Mouse (Mus musculus) thymus, adult 2 months (tissue): ENCODE results near the gene Mdc1. TPM values are rescaled to one million over a fixed set of nuclear protein-coding genes. Genes with fewer than 3 reads are reported as not detected.

ENCODE experiments used
- DNase-seq: peaks from one replicate; pipeline ENCODE4 v3.0.0; 2021
- H3K27ac ChIP-seq: fragments of 200-500 bp; 2 replicates; pipeline ENCODE4 v1.5.1; 2012; ENCODE audit warnings: low read length, control low read depth; ENCODE audit not compliant: control insufficient read depth, insufficient read depth
- H3K27me3 ChIP-seq: fragments of 200-500 bp; 2 replicates; pipeline ENCODE4 v1.6.1; 2012; ENCODE audit warnings: mild to moderate bottlenecking, low read length, moderate library complexity, mixed read lengths; ENCODE audit not compliant: control insufficient read depth, insufficient read depth
- H3K36me3 ChIP-seq: fragments of 200-500 bp; 2 replicates; pipeline ENCODE4 v1.6.1; 2012; ENCODE audit warnings: mild to moderate bottlenecking, low read length, moderate library complexity; ENCODE audit not compliant: control insufficient read depth, insufficient read depth
- H3K4me1 ChIP-seq: fragments of 200-500 bp; replicated peaks from 2 replicates; pipeline ENCODE4 v1.6.1; 2012; ENCODE audit warnings: low read length; ENCODE audit not compliant: control insufficient read depth, insufficient read depth
- H3K4me3 ChIP-seq: fragments of 200-500 bp; 2 replicates; pipeline ENCODE4 v1.5.1; 2012; ENCODE audit warnings: mild to moderate bottlenecking, low read length, control low read depth, moderate library complexity; ENCODE audit not compliant: control insufficient read depth, insufficient read depth
- CTCF ChIP-seq: fragments of 200-500 bp; IDR thresholded peaks from 2 replicates; pipeline ENCODE4 v1.5.1; 2012; ENCODE audit warnings: mild to moderate bottlenecking, control low read depth, low read length, moderate library complexity, borderline replicate concordance; ENCODE audit not compliant: control insufficient read depth, poor library complexity, insufficient read depth; ENCODE audit errors: extremely low read depth
- POLR2A ChIP-seq: fragments of 200-500 bp; IDR thresholded peaks from 2 replicates; pipeline ENCODE4 v1.6.1; 2012; ENCODE audit warnings: mild to moderate bottlenecking, low read length, control low read depth, moderate library complexity; ENCODE audit not compliant: control insufficient read depth, poor library complexity, insufficient read depth; ENCODE audit errors: extremely low read depth
- WGBS: fragments of 180-500 bp; shearing (Covaris S2); methylation state at CpG from one replicate; pipeline ENCODE4 v1.1.7; 2018; 5-methylcytosine and 5-hydroxymethylcytosine counted together
- polyA plus RNA-seq: library from polyadenylated mRNA; depleted of rRNA; stranded (reverse); fragments of >200 nt; gene quantifications from 2 replicates; pipeline ENCODE4 v1.2.3, GENCODE M21; 2012; rRNA removed

Mdc1 gene
- polyA plus RNA-seq, 1 experiment = 17.4 TPM

- no peak for DNase-seq
- Histone ChIP-seq H3K27ac (peak overlapping the region; percentile 44; the same call in 1 of the 2 replicates), H3K4me1 (peaks cover 13% of the 10 kb centered on the region), H3K36me3 (no peaks in the 10 kb centered on the region), H3K27me3 (no peaks in the 10 kb centered on the region), H3K4me3 (no peak overlapping the region)
- TF ChIP-seq CTCF = no peak
- no peak for TF ChIP-seq POLR2A
- WGBS = 3% methylated on average over 4 of the region's 4 CpGs
Measured at GRCm38 (mm10) chr17:35903992-35904355, 62.7 kb downstream of the Mdc1 start.

- no peak for DNase-seq
- H3K36me3 ChIP-seq = no peaks in the 10 kb centered on the region
- no peaks in the 10 kb centered on the region for H3K27me3 ChIP-seq
- 100% methylated on average over 1 of the region's 1 CpGs for WGBS
- H3K4me1 ChIP-seq = peaks cover 22% of the 10 kb centered on the region
- TF ChIP-seq POLR2A = no peak
- no peak for TF ChIP-seq CTCF
- no peak overlapping the region for H3K4me3 ChIP-seq
- H3K27ac ChIP-seq = no peak overlapping the region
Measured at GRCm38 (mm10) chr17:35905587-35905986, 64.3 kb downstream of the Mdc1 start.

GRCm38 (mm10) chr17:35907609-35908008 lies 66.3 kb downstream of the Mdc1 start:
- Histone ChIP-seq H3K36me3 (no peaks in the 10 kb centered on the region), H3K27ac (no peak overlapping the region), H3K4me3 (no peak overlapping the region), H3K27me3 (no peaks in the 10 kb centered on the region), H3K4me1 (peaks cover 24% of the 10 kb centered on the region)
- TF ChIP-seq POLR2A (no peak), CTCF (no peak)
- no peak for DNase-seq
- WGBS = 47% methylated on average over 2 of the region's 2 CpGs

Other genes starting within 250 kb of the Mdc1 start
- 0.82 and 1.3 TPM in 2 replicates for gene Sfta2, start 240.0 kb upstream of the Mdc1 start, polyA plus RNA-seq
- gene Gm9573, start 214.9 kb upstream of the Mdc1 start, polyA plus RNA-seq = 0.09 and 0.23 TPM in 2 replicates
- 0.05 and 0.11 TPM in 2 replicates for gene Mucl3, start 197.8 kb upstream of the Mdc1 start, polyA plus RNA-seq
- gene Vars2, start 173.9 kb upstream of the Mdc1 start, polyA plus RNA-seq = 153 and 171 TPM in 2 replicates
- 317 and 352 TPM in 2 replicates for gene Gtf2h4, start 167.8 kb upstream of the Mdc1 start, polyA plus RNA-seq
- 33.6 and 43.6 TPM in 2 replicates for gene Ddr1, start 136.9 kb upstream of the Mdc1 start, polyA plus RNA-seq
- 6.2 and 6.4 TPM in 2 replicates for gene Ier3, start 19.8 kb upstream of the Mdc1 start, polyA plus RNA-seq
- 62.4 and 70.4 TPM in 2 replicates for gene Flot1, start 18.3 kb upstream of the Mdc1 start, polyA plus RNA-seq
- 1,522 and 2,049 TPM in 2 replicates for gene Tubb5, start 3.2 kb upstream of the Mdc1 start, polyA plus RNA-seq
- gene Nrm, start 19.8 kb downstream of the Mdc1 start, polyA plus RNA-seq = 82.8 and 111 TPM in 2 replicates
- 174 and 176 TPM in 2 replicates for gene Ppp1r18, start 24.1 kb downstream of the Mdc1 start, polyA plus RNA-seq
- 174 and 182 TPM in 2 replicates for gene Dhx16, start 38.3 kb downstream of the Mdc1 start, polyA plus RNA-seq
- 73.4 and 86.8 TPM in 2 replicates for gene 2310061I04Rik, start 55.9 kb downstream of the Mdc1 start, polyA plus RNA-seq
- gene Atat1, start 68.6 kb downstream of the Mdc1 start, polyA plus RNA-seq = 63.9 and 64.9 TPM in 2 replicates
- gene Mrps18b, start 74.9 kb downstream of the Mdc1 start, polyA plus RNA-seq = 67.6 and 69.7 TPM in 2 replicates
- 63.0 and 65.6 TPM in 2 replicates for gene Ppp1r10, start 74.9 kb downstream of the Mdc1 start, polyA plus RNA-seq
- 128 and 132 TPM in 2 replicates for gene Abcf1, start 128.2 kb downstream of the Mdc1 start, polyA plus RNA-seq
- 37.9 and 45.5 TPM in 2 replicates for gene Gnl1, start 138.3 kb downstream of the Mdc1 start, polyA plus RNA-seq
- gene Prr3, start 138.7 kb downstream of the Mdc1 start, polyA plus RNA-seq = 35.5 and 42.6 TPM in 2 replicates
- gene H2-T24, start 179.0 kb downstream of the Mdc1 start, polyA plus RNA-seq = 15.0 and 20.4 TPM in 2 replicates
- gene H2-T23, start 191.3 kb downstream of the Mdc1 start, polyA plus RNA-seq = 380 and 457 TPM in 2 replicates
- gene H2-T22, start 201.2 kb downstream of the Mdc1 start, polyA plus RNA-seq = 105 and 119 TPM in 2 replicates
- 0.22 TPM in 1 of 2 replicates, not detected in the other for gene Gm6034, start 201.4 kb downstream of the Mdc1 start, polyA plus RNA-seq
- 0.39 and 0.61 TPM in 2 replicates for gene Gm11127, start 216.9 kb downstream of the Mdc1 start, polyA plus RNA-seq